Mouse (Mus musculus): ENCODE results near the gene Wbp1.

Wbp1 gene

GRCm38 (mm10) chr6:83084477-83084876, 36.9 kb downstream of the Wbp1 start:
- DNase-seq (ENCODE audit: low spot score) = no peak

GRCm38 (mm10) chr6:83083497-83083896, 37.9 kb downstream of the Wbp1 start:
- no peak for DNase-seq (ENCODE audit: low spot score)

GRCm38 (mm10) chr6:83080210-83080609, 41.1 kb downstream of the Wbp1 start:
- no peak for DNase-seq (ENCODE audit: low spot score)

GRCm38 (mm10) chr6:83078324-83078858, 43.0 kb downstream of the Wbp1 start:
- DNase-seq (ENCODE audit: low spot score) = peak; percentile 99

- DNase-seq (ENCODE audit: low spot score) = no peak
Measured at GRCm38 (mm10) chr6:83077630-83078323, 43.6 kb downstream of the Wbp1 start, which contains the start of gene Pcgf1. Pcgf1 (plus strand) TSS chr6:83077869.

- no peak for DNase-seq (ENCODE audit: low spot score)
Measured at GRCm38 (mm10) chr6:83074979-83075378, 46.4 kb downstream of the Wbp1 start.

GRCm38 (mm10) chr6:83071220-83071619, 50.1 kb downstream of the Wbp1 start:
- DNase-seq (ENCODE audit: low spot score) = no peak

- no peak for DNase-seq (ENCODE audit: low spot score)
Measured at GRCm38 (mm10) chr6:83070311-83071219, 50.8 kb downstream of the Wbp1 start.

- DNase-seq (ENCODE audit: low spot score) = no peak
Measured at GRCm38 (mm10) chr6:83070247-83070310, 51.3 kb downstream of the Wbp1 start, which contains the start of gene Tlx2. Tlx2 (minus strand) TSS chr6:83070293.

GRCm38 (mm10) chr6:83069488-83070246, 51.7 kb downstream of the Wbp1 start:
- no peak for DNase-seq (ENCODE audit: low spot score)
